Mouse (Mus musculus) stomach, postnatal 0 days (tissue): ENCODE data around the gene Gadl1. TPM values are rescaled to one million over a fixed set of nuclear protein-coding genes. Genes with fewer than 3 reads are reported as not detected.

Source experiments
- ATAC-seq: fragments of 200-750 bp; cut with Nextera tagmentation; 2 replicates; pipeline ENCODE4 v1.8.0; 2017; ENCODE audit not compliant: low FRiP score, low TSS enrichment
- DNase-seq: peaks from one replicate; pipeline ENCODE4 v3.0.0-alpha.2; 2016; ENCODE audit warnings: low spot score
- H3K27ac ChIP-seq: fragments of 300-500 bp; sonication (generic); replicated peaks from 2 replicates; pipeline ENCODE4 v1.5.1; 2014; ENCODE audit warnings: mild to moderate bottlenecking, control low read depth
- H3K27me3 ChIP-seq: fragments of 300-500 bp; sonication (generic); 2 replicates; pipeline ENCODE4 v1.6.1; 2014; ENCODE audit warnings: low read length; ENCODE audit not compliant: control insufficient read depth, insufficient read depth
- H3K36me3 ChIP-seq: fragments of 300-500 bp; sonication (generic); 2 replicates; pipeline ENCODE4 v1.6.1; 2014; ENCODE audit warnings: low read length, mixed read lengths; ENCODE audit not compliant: control insufficient read depth, insufficient read depth
- H3K4me1 ChIP-seq: fragments of 300-500 bp; sonication (generic); replicated peaks from 2 replicates; pipeline ENCODE4 v1.6.1; 2014; ENCODE audit warnings: antibody characterized with exemption; ENCODE audit not compliant: control insufficient read depth, insufficient read depth
- H3K4me2 ChIP-seq: fragments of 300-500 bp; sonication (generic); replicated peaks from 2 replicates; pipeline ENCODE4 v1.6.1; 2014; ENCODE audit warnings: low read depth, mild to moderate bottlenecking, control low read depth, moderate library complexity
- H3K4me3 ChIP-seq: fragments of 300-500 bp; sonication (generic); 2 replicates; pipeline ENCODE4 v1.5.1; 2014; ENCODE audit warnings: low read depth, low read length, control low read depth
- H3K9ac ChIP-seq: fragments of 300-500 bp; sonication (generic); 2 replicates; pipeline ENCODE4 v1.6.1; 2014; ENCODE audit warnings: mild to moderate bottlenecking, low read length, control low read depth, mixed read lengths
- H3K9me3 ChIP-seq: fragments of 300-500 bp; sonication (generic); 2 replicates; pipeline ENCODE4 v1.6.1; 2016; ENCODE audit warnings: low read length; ENCODE audit not compliant: control insufficient read depth
- CTCF ChIP-seq: IDR thresholded peaks from 2 replicates; pipeline ENCODE4 v1.5.1; 2016; ENCODE audit warnings: antibody characterized with exemption, low read depth, mild to moderate bottlenecking, moderate library complexity
- EP300 ChIP-seq: optimal IDR thresholded peaks from 2 replicates; pipeline ENCODE3; 2016; ENCODE audit warnings: antibody characterized with exemption
- WGBS: fragments of 180-500 bp; shearing (Covaris S2); extraction: QIAGEN DNeasy Blood & Tissue Kit; methylation state at CpG from one replicate; pipeline ENCODE4 v1.1.7; 2014; 5-methylcytosine and 5-hydroxymethylcytosine counted together
- polyA plus RNA-seq: library from polyadenylated mRNA; unstranded; fragments of >200 nt; fragmentation: Nextera tagmentation; extraction: Ambion mirVana; gene quantifications from 2 replicates; pipeline ENCODE4 v1.2.1, GENCODE M21; 2015

Gene Gadl1
- polyA plus RNA-seq: 0.45 and 0.57 TPM in 2 replicates

DNA sequence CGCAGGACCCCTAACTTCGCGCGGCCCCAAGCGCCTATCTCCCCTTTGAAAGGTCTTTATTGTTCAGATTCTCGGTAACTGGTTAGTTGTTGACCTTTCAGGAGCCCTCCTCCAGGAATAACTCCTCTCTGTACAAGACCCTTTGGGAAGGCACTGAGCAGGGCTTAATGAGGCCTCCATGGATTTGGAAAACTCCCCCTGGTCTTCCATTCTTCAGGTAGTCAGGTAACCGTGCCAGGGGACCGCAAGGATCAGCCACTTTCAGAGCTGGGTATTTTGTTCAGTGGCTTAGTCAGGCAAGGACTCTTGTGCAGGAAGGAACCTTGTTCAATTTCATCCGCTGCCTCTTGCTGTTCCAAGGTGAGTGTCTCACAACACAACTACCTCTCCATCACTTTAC is at the start of gene Gadl1:
Gene Gadl1 (plus strand): TSS at position 301 of the 400 bp plus-strand sequence.
- H3K4me2 ChIP-seq: no peak within 1 kb of the TSS; the same call in 1 of the 2 replicates
- H3K4me3 ChIP-seq: no peak within 1 kb of the TSS
- H3K9ac ChIP-seq: no peak within 1 kb of the TSS
- H3K4me1 ChIP-seq: no peaks in the 10 kb centered on the region
- ATAC-seq (no peak), DNase-seq (no peak)
- WGBS: 73% methylated on average over 9 of the region's 9 CpGs
- H3K27me3 ChIP-seq: no peaks in the 10 kb centered on the region
- H3K9me3 ChIP-seq: no peaks in the 10 kb centered on the region
- TF ChIP-seq EP300 (no peak), CTCF (no peak)
- H3K36me3 ChIP-seq: no peaks in the 10 kb centered on the region
- no peak within 1 kb of the TSS for H3K27ac ChIP-seq

DNA sequence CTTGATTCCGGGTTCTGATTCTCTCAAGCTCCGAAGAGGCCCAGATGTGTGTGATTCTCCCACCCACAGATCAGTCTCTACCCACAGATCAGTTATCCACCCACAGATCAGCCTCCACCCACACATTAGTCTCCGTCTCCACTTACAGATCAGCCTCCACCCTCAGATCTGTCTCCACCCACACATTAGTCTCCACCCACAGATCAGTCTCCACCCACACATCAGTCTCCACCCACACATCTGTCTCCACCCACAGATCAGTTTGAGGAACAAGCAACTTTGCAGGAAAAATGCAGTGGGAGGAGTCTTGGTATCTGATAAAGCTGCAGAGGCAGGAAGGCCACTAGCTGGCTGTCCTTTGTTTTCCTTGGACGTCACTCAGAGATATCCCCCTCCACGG is 46.5 kb upstream of the Gadl1 start:
- H3K4me3 ChIP-seq: no peak overlapping the region
- no peaks in the 10 kb centered on the region for H3K4me1 ChIP-seq
- H3K36me3 ChIP-seq: no peaks in the 10 kb centered on the region
- DNase-seq: no peak
- no peaks in the 10 kb centered on the region for H3K27me3 ChIP-seq
- no peak overlapping the region for H3K9ac ChIP-seq
- H3K9me3 ChIP-seq: no peaks in the 10 kb centered on the region
- 80% methylated on average over 5 of the region's 5 CpGs for WGBS
- ATAC-seq: no peak
- H3K4me2 ChIP-seq: no peak overlapping the region
- H3K27ac ChIP-seq: no peak overlapping the region
- TF ChIP-seq EP300: no peak
- no peak for TF ChIP-seq CTCF

GRCm38 (mm10) chr9:115863326-115863725 is 45.9 kb upstream of the Gadl1 start:
- ATAC-seq: no peak

DNA sequence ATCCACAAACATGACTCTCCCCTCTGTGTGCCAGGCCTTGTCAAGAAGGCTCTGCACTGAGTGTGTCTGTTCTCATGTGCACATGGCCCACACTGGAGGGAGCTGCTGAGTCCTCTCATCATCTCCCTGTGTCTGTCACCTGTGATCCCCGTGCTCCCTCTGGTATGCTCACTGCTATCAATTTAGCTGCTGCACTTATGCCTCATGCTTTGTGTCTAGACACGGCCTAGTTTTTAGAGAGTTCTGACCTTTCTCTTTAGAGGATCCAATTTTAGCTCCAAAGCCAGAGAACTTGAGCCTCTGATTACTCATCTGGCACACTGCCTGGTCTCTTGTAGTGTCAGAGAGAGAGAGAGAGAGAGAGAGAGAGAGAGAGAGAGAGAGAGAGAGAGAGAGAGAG is 42.0 kb upstream of the Gadl1 start:
- ATAC-seq (peak; percentile 15; the same call in 1 of the 2 replicates), DNase-seq (no peak)
- TF ChIP-seq CTCF (peak; percentile 31), EP300 (no peak)

More at GRCm38 (mm10) chr9:115863326-115863725, 45.9 kb upstream of the Gadl1 start:
- Histone ChIP-seq H3K27ac (no peak overlapping the region), H3K27me3 (no peaks in the 10 kb centered on the region), H3K36me3 (no peaks in the 10 kb centered on the region), H3K4me1 (no peaks in the 10 kb centered on the region), H3K9me3 (no peaks in the 10 kb centered on the region), H3K4me3 (no peak overlapping the region), H3K9ac (no peak overlapping the region), H3K4me2 (no peak overlapping the region)
- TF ChIP-seq EP300 (no peak), CTCF (peak; percentile 41)
- 76% methylated on average over 6 of the region's 6 CpGs for WGBS
- DNase-seq: no peak

DNA sequence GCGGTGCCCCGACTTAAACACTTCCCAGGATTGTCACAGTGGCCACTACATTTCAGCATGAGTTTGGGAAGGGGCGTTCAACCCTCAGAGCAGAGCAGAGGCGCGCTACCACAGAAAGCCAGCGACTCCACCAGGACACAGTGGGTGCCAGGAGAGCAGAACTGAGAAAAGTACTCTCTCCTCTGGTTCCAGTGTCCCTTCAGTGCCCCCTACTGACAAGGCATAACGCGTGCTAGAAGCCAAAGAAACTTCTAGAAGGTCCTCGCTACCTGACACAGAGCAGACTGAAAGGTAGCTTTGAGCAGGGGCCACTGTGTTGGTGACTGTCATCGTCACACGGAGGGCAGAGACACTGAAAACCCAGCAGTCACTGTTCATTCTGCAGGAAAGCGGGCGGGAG is 39.1 kb upstream of the Gadl1 start:
- no peak overlapping the region for H3K9ac ChIP-seq
- H3K9me3 ChIP-seq: no peaks in the 10 kb centered on the region
- no peak for ATAC-seq
- no peak for DNase-seq
- H3K4me1 ChIP-seq: no peaks in the 10 kb centered on the region
- TF ChIP-seq CTCF: peak; percentile 65
- no peak for TF ChIP-seq EP300
- H3K4me2 ChIP-seq: no peak overlapping the region
- H3K27me3 ChIP-seq: no peaks in the 10 kb centered on the region
- WGBS: 83% methylated on average over 13 of the region's 13 CpGs
- no peak overlapping the region for H3K4me3 ChIP-seq
- H3K27ac ChIP-seq: no peak overlapping the region
- no peaks in the 10 kb centered on the region for H3K36me3 ChIP-seq

More for the DNA sequence above, 42.0 kb upstream of the Gadl1 start:
- Histone ChIP-seq H3K27me3 (no peaks in the 10 kb centered on the region), H3K4me3 (no peak overlapping the region), H3K4me2 (no peak overlapping the region), H3K4me1 (no peaks in the 10 kb centered on the region), H3K27ac (no peak overlapping the region), H3K36me3 (no peaks in the 10 kb centered on the region), H3K9ac (no peak overlapping the region), H3K9me3 (no peaks in the 10 kb centered on the region)
- WGBS: 30% methylated on average over 2 of the region's 2 CpGs

- H3K27ac ChIP-seq: no peak overlapping the region
- ATAC-seq (no peak), DNase-seq (no peak)
- no peak overlapping the region for H3K4me3 ChIP-seq
- H3K36me3 ChIP-seq: no peaks in the 10 kb centered on the region
- H3K4me2 ChIP-seq: no peak overlapping the region
- 86% methylated on average over 5 of the region's 5 CpGs for WGBS
- TF ChIP-seq CTCF (no peak), EP300 (no peak)
- no peaks in the 10 kb centered on the region for H3K9me3 ChIP-seq
- H3K9ac ChIP-seq: no peak overlapping the region
- no peaks in the 10 kb centered on the region for H3K27me3 ChIP-seq
- no peaks in the 10 kb centered on the region for H3K4me1 ChIP-seq
Observed at GRCm38 (mm10) chr9:115870640-115871039, 38.6 kb upstream of the Gadl1 start.
